Mouse (Mus musculus): Measurements from ENCODE around the gene Mllt3. TPM values are rescaled to one million over a fixed set of nuclear protein-coding genes. Genes with fewer than 3 reads are reported as not detected.

Mllt3 gene
- polyA plus RNA-seq, 1 experiment from 2014 or later, result 54.3 TPM

GRCm38 (mm10) chr4:87840210-87840910 lies 192.8 kb downstream of the Mllt3 start:
- Histone ChIP-seq H3K27me3 (replicated peaks) (no peaks in the 10 kb centered on the region), H3K9ac (no peak overlapping the region), H3K4me2 (no peak overlapping the region), H3K4me3 (no peak overlapping the region), H3K27ac (ENCODE audit: poor library complexity, severe bottlenecking) (peak overlapping the region; percentile 56), H3K4me1 (replicated peaks) (peaks cover 43% of the 10 kb centered on the region), H3K36me3 (no peaks in the 10 kb centered on the region), H3K9me3 (replicated peaks) (no peaks in the 10 kb centered on the region)
- ATAC-seq (ENCODE audit: insufficient number of reproducible peaks, low FRiP score), result 0 out of 2 replicates have a peak, but pooled peaks have one; percentile 51
- WGBS, result 45% methylated on average over 10 of the region's 10 CpGs

- Histone ChIP-seq H3K4me3 (no peak overlapping the region), H3K4me1 (replicated peaks) (peaks cover 33% of the 10 kb centered on the region), H3K36me3 (no peaks in the 10 kb centered on the region), H3K9me3 (replicated peaks) (no peaks in the 10 kb centered on the region), H3K27ac (ENCODE audit: poor library complexity, severe bottlenecking) (no peak overlapping the region), H3K27me3 (replicated peaks) (no peaks in the 10 kb centered on the region), H3K9ac (no peak overlapping the region), H3K4me2 (no peak overlapping the region)
- WGBS, result 91% methylated on average over 1 of the region's 1 CpGs
- no peak for ATAC-seq (ENCODE audit: insufficient number of reproducible peaks, low FRiP score)
These were observed 194.4 kb downstream of the Mllt3 start for GRCm38 (mm10) chr4:87838716-87839115.

- Histone ChIP-seq H3K9me3 (replicated peaks) (no peaks in the 10 kb centered on the region), H3K27ac (ENCODE audit: poor library complexity, severe bottlenecking) (no peak overlapping the region), H3K9ac (no peak overlapping the region), H3K36me3 (no peaks in the 10 kb centered on the region), H3K4me3 (no peak overlapping the region), H3K4me1 (replicated peaks) (peaks cover 33% of the 10 kb centered on the region), H3K4me2 (no peak overlapping the region), H3K27me3 (replicated peaks) (no peaks in the 10 kb centered on the region)
- 95% methylated on average over 2 of the region's 2 CpGs for WGBS
- no peak for ATAC-seq (ENCODE audit: insufficient number of reproducible peaks, low FRiP score)
These were observed 195.4 kb downstream of the Mllt3 start for GRCm38 (mm10) chr4:87837471-87838361.

GRCm38 (mm10) chr4:87836257-87836656 lies 196.9 kb downstream of the Mllt3 start:
- peaks cover 30% of the 10 kb centered on the region for H3K4me1 ChIP-seq (replicated peaks)

GRCm38 (mm10) chr4:87835191-87835590 lies 198.0 kb downstream of the Mllt3 start:
- Histone ChIP-seq H3K9ac (no peak overlapping the region), H3K4me1 (replicated peaks) (peaks cover 23% of the 10 kb centered on the region), H3K4me2 (no peak overlapping the region), H3K36me3 (no peaks in the 10 kb centered on the region), H3K9me3 (replicated peaks) (no peaks in the 10 kb centered on the region), H3K27ac (ENCODE audit: poor library complexity, severe bottlenecking) (no peak overlapping the region), H3K4me3 (no peak overlapping the region), H3K27me3 (replicated peaks) (no peaks in the 10 kb centered on the region)
- WGBS, result 82% methylated on average over 6 of the region's 6 CpGs
- no peak for ATAC-seq (ENCODE audit: insufficient number of reproducible peaks, low FRiP score)

More at GRCm38 (mm10) chr4:87836257-87836656, 196.9 kb downstream of the Mllt3 start:
- Histone ChIP-seq H3K27ac (ENCODE audit: poor library complexity, severe bottlenecking) (no peak overlapping the region), H3K9ac (no peak overlapping the region), H3K36me3 (no peaks in the 10 kb centered on the region), H3K4me2 (no peak overlapping the region), H3K4me3 (no peak overlapping the region), H3K27me3 (replicated peaks) (no peaks in the 10 kb centered on the region), H3K9me3 (replicated peaks) (no peaks in the 10 kb centered on the region)
- 70% methylated on average over 5 of the region's 5 CpGs for WGBS
- no peak for ATAC-seq (ENCODE audit: insufficient number of reproducible peaks, low FRiP score)

GRCm38 (mm10) chr4:87834310-87834709 lies 198.9 kb downstream of the Mllt3 start:
- no peak overlapping the region for H3K4me3 ChIP-seq
- no peaks in the 10 kb centered on the region for H3K9me3 ChIP-seq (replicated peaks)
- H3K36me3 ChIP-seq, result no peaks in the 10 kb centered on the region
- WGBS, result 54% methylated on average over 2 of the region's 2 CpGs
- H3K9ac ChIP-seq, result no peak overlapping the region
- H3K4me2 ChIP-seq, result no peak overlapping the region
- ATAC-seq (ENCODE audit: insufficient number of reproducible peaks, low FRiP score), result no peak
- H3K27me3 ChIP-seq (replicated peaks), result no peaks in the 10 kb centered on the region
- no peak overlapping the region for H3K27ac ChIP-seq (ENCODE audit: poor library complexity, severe bottlenecking)
- H3K4me1 ChIP-seq (replicated peaks), result peaks cover 14% of the 10 kb centered on the region

- H3K36me3 ChIP-seq, result no peaks in the 10 kb centered on the region
- no peak for ATAC-seq (ENCODE audit: insufficient number of reproducible peaks, low FRiP score)
- WGBS, result 83% methylated on average over 6 of the region's 6 CpGs
These were observed 202.3 kb downstream of the Mllt3 start for GRCm38 (mm10) chr4:87830794-87831306.

GRCm38 (mm10) chr4:87829426-87830063 lies 203.6 kb downstream of the Mllt3 start:
- Histone ChIP-seq H3K27me3 (replicated peaks) (no peaks in the 10 kb centered on the region), H3K9ac (no peak overlapping the region), H3K4me2 (no peak overlapping the region), H3K27ac (ENCODE audit: poor library complexity, severe bottlenecking) (no peak overlapping the region), H3K4me3 (no peak overlapping the region), H3K4me1 (replicated peaks) (no peaks in the 10 kb centered on the region), H3K36me3 (no peaks in the 10 kb centered on the region), H3K9me3 (replicated peaks) (no peaks in the 10 kb centered on the region)
- no peak for ATAC-seq (ENCODE audit: insufficient number of reproducible peaks, low FRiP score)
- 78% methylated on average over 5 of the region's 5 CpGs for WGBS

More at GRCm38 (mm10) chr4:87830794-87831306, 202.3 kb downstream of the Mllt3 start:
- Histone ChIP-seq H3K9me3 (replicated peaks) (no peaks in the 10 kb centered on the region), H3K9ac (no peak overlapping the region), H3K4me3 (no peak overlapping the region), H3K27me3 (replicated peaks) (no peaks in the 10 kb centered on the region), H3K4me2 (no peak overlapping the region), H3K4me1 (replicated peaks) (peaks cover 3% of the 10 kb centered on the region; the same call in 1 of the 2 replicates), H3K27ac (ENCODE audit: poor library complexity, severe bottlenecking) (no peak overlapping the region)

- Histone ChIP-seq H3K27me3 (replicated peaks) (no peaks in the 10 kb centered on the region), H3K4me1 (replicated peaks) (peaks cover 5% of the 10 kb centered on the region), H3K4me3 (no peak overlapping the region), H3K9ac (no peak overlapping the region), H3K9me3 (replicated peaks) (no peaks in the 10 kb centered on the region), H3K27ac (ENCODE audit: poor library complexity, severe bottlenecking) (no peak overlapping the region), H3K36me3 (peaks cover 7% of the 10 kb centered on the region; the same call in 1 of the 2 replicates), H3K4me2 (no peak overlapping the region)
- ATAC-seq (ENCODE audit: insufficient number of reproducible peaks, low FRiP score), result no peak
- WGBS, result 88% methylated on average over 5 of the region's 5 CpGs
These were observed 206.8 kb downstream of the Mllt3 start for GRCm38 (mm10) chr4:87826336-87826735.

- no peak for ATAC-seq (ENCODE audit: insufficient number of reproducible peaks, low FRiP score)
- H3K36me3 ChIP-seq, result peaks cover 7% of the 10 kb centered on the region; the same call in 1 of the 2 replicates
- 74% methylated on average over 3 of the region's 3 CpGs for WGBS
- H3K27me3 ChIP-seq (replicated peaks), result no peaks in the 10 kb centered on the region
- H3K9ac ChIP-seq, result no peak overlapping the region
- H3K4me1 ChIP-seq (replicated peaks), result peaks cover 7% of the 10 kb centered on the region
- H3K4me3 ChIP-seq, result no peak overlapping the region
- H3K4me2 ChIP-seq, result no peak overlapping the region
- no peak overlapping the region for H3K27ac ChIP-seq (ENCODE audit: poor library complexity, severe bottlenecking)
- H3K9me3 ChIP-seq (replicated peaks), result no peaks in the 10 kb centered on the region
These were observed 209.5 kb downstream of the Mllt3 start for GRCm38 (mm10) chr4:87823623-87824022.

- H3K4me2 ChIP-seq, result no peak overlapping the region
- no peak overlapping the region for H3K27ac ChIP-seq (ENCODE audit: poor library complexity, severe bottlenecking)
These were observed 210.0 kb downstream of the Mllt3 start for GRCm38 (mm10) chr4:87823191-87823590.

More at GRCm38 (mm10) chr4:87823191-87823590, 210.0 kb downstream of the Mllt3 start:
- H3K9ac ChIP-seq, result no peak overlapping the region
- ATAC-seq (ENCODE audit: insufficient number of reproducible peaks, low FRiP score), result no peak
- 64% methylated on average over 6 of the region's 6 CpGs for WGBS
- H3K36me3 ChIP-seq, result peaks cover 7% of the 10 kb centered on the region; the same call in 1 of the 2 replicates
- H3K4me3 ChIP-seq, result no peak overlapping the region
- peaks cover 7% of the 10 kb centered on the region for H3K4me1 ChIP-seq (replicated peaks)
- no peaks in the 10 kb centered on the region for H3K9me3 ChIP-seq (replicated peaks)
- H3K27me3 ChIP-seq (replicated peaks), result no peaks in the 10 kb centered on the region
